In genomic region chr9:35131637-35132397, GRCm38 (mm10) we compare ENCODE assay signal across 11 mouse cellular contexts. TPM values are rescaled to one million over a fixed set of nuclear protein-coding genes. Genes with fewer than 3 reads are reported as not detected.
DNase-seq lines count a peak whose midpoint lies in the region; ATAC-seq lines count a peak whose summit lies in the region.
"Had no signal": no experiment of that assay in that cellular context is flagged by ENCODE, and none has a peak within 500 bp of the region (broad histone marks: within the 10 kb centered on the region; RNA-seq: fewer than 3 reads in every experiment).

No protein-coding gene starts in this region.

- H3K9ac ChIP-seq in heart, embryonic 15.5 days, result no peak overlapping the region
- no peak overlapping the region for H3K9ac ChIP-seq in liver, embryonic 12.5 days
- no peak overlapping the region for H3K9ac ChIP-seq in liver, embryonic 11.5 days (ENCODE audit: low read depth, low read length)

- H3K9me3 ChIP-seq in heart, embryonic 15.5 days (replicated peaks), result no peaks in the 10 kb centered on the region
- H3K9me3 ChIP-seq in liver, embryonic 12.5 days (replicated peaks), result no peaks in the 10 kb centered on the region
- H3K9me3 ChIP-seq in liver, embryonic 11.5 days (ENCODE audit: control insufficient read depth, low read length), result no peaks in the 10 kb centered on the region
- H3K9me3 ChIP-seq: hindbrain, embryonic 10.5 days had no signal

- no peaks in the 10 kb centered on the region for H3K36me3 ChIP-seq in heart, embryonic 15.5 days
- peaks cover 67% of the 10 kb centered on the region for H3K36me3 ChIP-seq in liver, embryonic 12.5 days
- H3K36me3 ChIP-seq in liver, embryonic 11.5 days (ENCODE audit: control insufficient read depth, insufficient read depth, low read length), result 0 out of 2 replicates have a peak, but pooled peaks cover 11% of the 10 kb centered on the region

- peak; percentile 44; the same call in 1 of the 2 replicates for ATAC-seq in heart, embryonic 15.5 days (replicated peaks; ENCODE audit: insufficient number of reproducible peaks, insufficient read depth, low FRiP score, low read depth)
- ATAC-seq in liver, embryonic 12.5 days, result 0 out of 2 replicates have a peak, but pooled peaks have one; percentile 14
- no peak for ATAC-seq in liver, embryonic 11.5 days (replicated peaks; ENCODE audit: low FRiP score)

- 83% methylated on average over 16 of the region's 16 CpGs for WGBS in heart, embryonic 15.5 days
- 86% methylated on average over 16 of the region's 16 CpGs for WGBS in liver, embryonic 12.5 days (ENCODE audit: insufficient replicate concordance)
- 85% methylated on average over 16 of the region's 16 CpGs for WGBS in liver, embryonic 11.5 days

- DNase-seq in heart, adult 8-10 months (ENCODE audit: low spot score), result no peak
- no peak for DNase-seq in liver, embryonic 11.5 days (ENCODE audit: low spot score)
- peak; percentile 58 to 75 for DNase-seq in left cerebral cortex, postnatal 14 days (ENCODE audit: low spot score in 2 of 2)
- DNase-seq in telencephalon, adult 2 months (ENCODE audit: low read depth, low spot score), result peak; percentile 52
- no peak for DNase-seq in thymus, adult 18-20 months
- DNase-seq: cerebellum, postnatal 36 days; thymus, postnatal 14 days had no signal

- intact Hi-C loops in left cerebral cortex, postnatal 14 days (cut with DNase I), result no loop called here

- H3K27me3 ChIP-seq in heart, embryonic 15.5 days, result no peaks in the 10 kb centered on the region
- no peaks in the 10 kb centered on the region for H3K27me3 ChIP-seq in liver, embryonic 12.5 days (replicated peaks)
- no peaks in the 10 kb centered on the region for H3K27me3 ChIP-seq in liver, embryonic 11.5 days (replicated peaks; ENCODE audit: control insufficient read depth, insufficient read depth, low read length)

- H3K27ac ChIP-seq in heart, embryonic 15.5 days, result 0 out of 2 replicates have a peak overlapping the region, but pooled peaks have one; percentile 35
- no peak overlapping the region for H3K27ac ChIP-seq in liver, embryonic 12.5 days
- H3K27ac ChIP-seq in liver, embryonic 11.5 days (ENCODE audit: low read depth, low read length), result no peak overlapping the region
- H3K27ac ChIP-seq: hindbrain, embryonic 10.5 days had no signal

- no peak overlapping the region for H3K4me3 ChIP-seq in heart, embryonic 15.5 days
- H3K4me3 ChIP-seq in liver, embryonic 12.5 days, result no peak overlapping the region
- H3K4me3 ChIP-seq in liver, embryonic 11.5 days (ENCODE audit: low read depth, low read length), result no peak overlapping the region
- H3K4me3 ChIP-seq: hindbrain, embryonic 10.5 days; myocyte had no signal

- H3K4me2 ChIP-seq in heart, embryonic 15.5 days, result no peak overlapping the region
- no peak overlapping the region for H3K4me2 ChIP-seq in liver, embryonic 12.5 days
- H3K4me2 ChIP-seq in liver, embryonic 11.5 days, result no peak overlapping the region

- peaks cover 20% of the 10 kb centered on the region for H3K4me1 ChIP-seq in heart, embryonic 15.5 days (replicated peaks)
- peaks cover 35% of the 10 kb centered on the region for H3K4me1 ChIP-seq in liver, embryonic 12.5 days
- peaks cover 4% of the 10 kb centered on the region for H3K4me1 ChIP-seq in liver, embryonic 11.5 days (replicated peaks; ENCODE audit: control insufficient read depth, insufficient read depth, low read length)

RNA-seq across cellular contexts. Expression of gene St3gal4, which starts 12.7 kb away (rescaled TPM):
- polyA plus RNA-seq in heart, embryonic 15.5 days (2015; fragmentation: Nextera tagmentation; extraction: Ambion mirVana), result 22.3 and 23.0 TPM in 2 replicates
- total RNA-seq in heart, adult 8-10 months (2022), result 10 to 100 TPM; 25.1 to 30.4 (median 28.3) TPM
- polyA plus RNA-seq in liver, embryonic 12.5 days (2016; fragmentation: Nextera tagmentation; extraction: Ambion mirVana), result 27.9 and 30.1 TPM in 2 replicates
- polyA plus RNA-seq in liver, embryonic 11.5 days (2014; fragmentation: Nextera tagmentation; extraction: Ambion mirVana), result 34.8 and 40.1 TPM in 2 replicates
- total RNA-seq in left cerebral cortex, postnatal 14 days (2021), result 10 to 100 TPM; 28.2 to 29.9 TPM

RNA-seq across cellular contexts. Expression of gene Dcps, which starts 44.0 kb away (rescaled TPM):
- polyA plus RNA-seq in heart, embryonic 15.5 days (2015; fragmentation: Nextera tagmentation; extraction: Ambion mirVana), result 54.6 and 63.0 TPM in 2 replicates
- total RNA-seq in heart, adult 8-10 months (2022), result 10 to 100 TPM; 13.8 to 15.8 (median 14.1) TPM
- polyA plus RNA-seq in liver, embryonic 12.5 days (2016; fragmentation: Nextera tagmentation; extraction: Ambion mirVana), result 65.9 and 66.0 TPM in 2 replicates
- polyA plus RNA-seq in liver, embryonic 11.5 days (2014; fragmentation: Nextera tagmentation; extraction: Ambion mirVana), result 90.9 and 95.2 TPM in 2 replicates
- 10 to 100 TPM; 15.6 to 17.8 TPM for total RNA-seq in left cerebral cortex, postnatal 14 days (2021)

Comparison
In these comparisons a context has a peak if more than half of its experiments do, and no peak if none do; other contexts are left out.
1. DNase-seq: peak in left cerebral cortex, postnatal 14 days (2 of 2) and telencephalon, adult 2 months (single experiment); none in heart, adult 8-10 months (single experiment), liver, embryonic 11.5 days (single experiment) and thymus, adult 18-20 months (0 of 2).